Mouse (Mus musculus): ENCODE measurements around the gene Tmem144.
A peak's percentile ranks its signal among the peaks of the same experiment; 100 is the strongest.

Tmem144 gene

GRCm38 (mm10) chr3:79852654-79853166 is at the start of gene Tmem144:
Gene Tmem144 (minus strand): TSS chr3:79852773.
- peak; percentile 81 for DNase-seq

GRCm38 (mm10) chr3:79901734-79902133 is 49.2 kb upstream of the Tmem144 start:
- no peak for DNase-seq

GRCm38 (mm10) chr3:79901321-79901720 is 48.7 kb upstream of the Tmem144 start:
- no peak for DNase-seq

DNA sequence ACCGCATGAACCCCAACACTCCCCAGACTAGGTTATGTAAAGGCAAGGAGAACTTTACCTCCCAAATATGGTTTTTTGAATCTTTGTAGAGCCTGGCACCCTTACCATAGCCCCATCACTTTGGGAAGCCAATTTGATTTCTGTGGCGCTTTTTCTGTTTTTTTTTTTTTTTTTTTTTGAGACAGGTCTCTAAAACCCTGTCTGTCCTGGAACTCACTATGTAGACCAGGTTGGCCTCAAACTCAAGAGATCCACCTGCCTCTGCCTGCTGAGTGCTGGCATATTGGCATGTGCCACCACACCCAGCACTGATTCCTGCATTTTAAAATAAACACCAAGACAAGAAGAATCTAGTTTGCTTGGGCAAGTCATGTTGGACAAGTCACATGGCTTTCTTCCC is 47.9 kb upstream of the Tmem144 start:
- DNase-seq, result no peak

DNA sequence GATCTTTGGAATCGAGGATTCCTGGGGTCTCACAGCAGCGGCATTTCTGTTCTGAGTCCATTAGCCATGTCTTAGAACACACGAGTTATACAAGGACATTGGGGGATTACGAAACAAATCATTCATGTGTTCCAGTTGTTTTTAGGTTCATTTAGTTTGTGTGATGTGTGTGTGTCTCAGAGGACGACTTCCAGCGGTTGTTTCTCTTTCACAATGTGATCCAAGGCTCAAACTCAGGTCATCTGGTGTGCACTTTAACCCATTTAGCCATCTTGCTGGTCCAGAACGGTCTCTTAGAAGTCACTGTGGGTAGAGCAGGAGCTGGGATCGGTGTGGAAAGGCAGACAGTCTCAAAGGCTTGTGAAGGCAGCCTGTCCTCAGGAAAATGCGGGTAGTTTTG is 47.3 kb upstream of the Tmem144 start:
- no peak for DNase-seq

GRCm38 (mm10) chr3:79898514-79898913 is 45.9 kb upstream of the Tmem144 start:
- DNase-seq, result no peak

- DNase-seq, result peak; percentile 15
Measured at GRCm38 (mm10) chr3:79897534-79898370, 45.2 kb upstream of the Tmem144 start.

- no peak for DNase-seq
Measured at GRCm38 (mm10) chr3:79887966-79888365, 35.4 kb upstream of the Tmem144 start.

GRCm38 (mm10) chr3:79887161-79887855 is 34.7 kb upstream of the Tmem144 start:
- DNase-seq, result peak; percentile 21

DNA sequence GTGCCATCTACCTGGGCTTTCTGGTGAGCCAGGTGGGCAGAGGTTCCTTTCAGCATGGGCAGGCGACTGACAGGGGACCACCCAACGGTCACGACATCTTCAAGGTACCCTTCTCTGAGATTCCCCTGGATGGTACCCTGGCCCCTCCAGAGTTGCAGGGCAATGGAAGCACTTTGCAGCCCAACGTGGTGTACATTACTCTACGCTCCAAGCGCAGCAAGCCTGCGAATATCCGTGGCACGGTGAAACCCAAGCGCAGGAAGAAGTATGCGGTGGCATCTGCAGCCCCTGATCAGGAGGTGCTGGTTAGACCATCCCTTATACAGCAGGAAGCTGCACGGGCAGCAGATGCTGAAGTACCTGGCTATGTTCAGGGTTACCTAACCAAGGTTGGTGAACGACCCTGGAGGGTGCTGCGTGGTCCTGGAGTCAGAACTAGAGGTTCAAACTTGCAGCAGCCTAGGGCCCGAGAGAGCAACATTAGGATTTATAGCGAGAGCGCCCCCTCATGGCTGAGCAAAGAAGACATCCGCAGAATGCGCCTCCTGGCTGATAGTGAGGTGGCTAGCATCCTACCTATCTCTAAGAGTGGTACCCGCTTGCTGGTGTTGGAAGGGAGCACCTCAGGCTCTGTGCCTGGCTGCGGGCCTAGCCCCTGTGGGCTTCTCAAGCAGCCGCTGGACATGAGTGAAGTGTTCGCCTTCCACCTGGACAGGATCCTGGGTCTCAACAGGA is 34.0 kb upstream of the Tmem144 start:
- DNase-seq, result no peak

DNA sequence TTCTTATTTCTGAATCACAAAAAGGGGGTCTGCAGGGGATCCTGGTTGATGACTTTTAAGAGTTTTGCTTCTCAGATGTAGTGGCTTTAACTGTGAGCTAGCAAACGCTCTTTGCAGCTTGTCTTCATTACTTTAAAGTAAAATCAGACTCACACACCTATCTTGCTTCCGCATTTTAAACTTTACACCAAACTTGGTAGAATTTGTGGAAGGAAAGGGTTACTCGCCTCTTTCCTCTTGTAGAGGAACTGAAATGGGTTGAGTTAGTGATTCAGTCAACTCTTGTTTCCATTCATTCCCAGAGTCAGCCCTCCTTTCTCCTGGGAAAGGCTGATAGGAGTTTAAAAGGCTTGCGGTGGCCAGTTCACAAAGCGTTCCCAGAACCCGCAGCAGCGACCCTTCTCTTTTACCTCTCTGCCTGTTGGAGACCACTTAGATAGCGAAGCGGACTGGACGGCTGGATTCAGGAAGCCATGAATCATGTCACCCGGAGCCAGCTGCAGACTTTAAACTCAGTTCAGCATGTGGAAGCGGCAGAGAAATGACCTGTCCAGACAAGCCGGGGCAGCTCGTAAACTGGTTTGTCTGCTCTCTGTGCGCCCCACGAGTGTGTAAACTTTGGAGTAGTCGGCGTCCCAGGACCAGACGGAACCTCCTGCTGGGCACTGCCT is 33.2 kb upstream of the Tmem144 start:
- no peak for DNase-seq

GRCm38 (mm10) chr3:79884761-79885189 is 32.2 kb upstream of the Tmem144 start:
- peak; percentile 49 for DNase-seq

DNA sequence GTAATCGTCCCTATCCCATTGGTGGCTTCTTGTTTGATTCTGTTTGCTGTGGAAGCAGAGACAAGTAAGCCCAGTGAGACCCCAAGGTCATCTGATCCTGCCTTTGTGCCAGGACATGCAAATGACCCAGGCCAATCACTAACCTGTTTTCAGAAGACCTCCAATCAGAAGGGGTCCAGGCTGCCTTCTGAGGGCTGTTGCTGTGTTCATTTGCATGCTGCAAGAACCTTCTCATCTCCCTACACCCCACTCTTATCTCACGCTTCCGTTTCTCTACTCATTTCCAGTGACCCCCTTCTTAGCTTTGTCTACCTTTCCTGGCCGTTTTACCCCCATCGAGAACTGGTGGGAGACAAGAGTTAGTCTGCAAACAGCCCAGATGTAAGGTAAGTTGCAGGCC is 31.7 kb upstream of the Tmem144 start, which contains the start of gene Fam198b:
Gene Fam198b, plus strand, starts transcription at position 229 of the 400 bp plus-strand sequence.
- DNase-seq, result no peak

DNA sequence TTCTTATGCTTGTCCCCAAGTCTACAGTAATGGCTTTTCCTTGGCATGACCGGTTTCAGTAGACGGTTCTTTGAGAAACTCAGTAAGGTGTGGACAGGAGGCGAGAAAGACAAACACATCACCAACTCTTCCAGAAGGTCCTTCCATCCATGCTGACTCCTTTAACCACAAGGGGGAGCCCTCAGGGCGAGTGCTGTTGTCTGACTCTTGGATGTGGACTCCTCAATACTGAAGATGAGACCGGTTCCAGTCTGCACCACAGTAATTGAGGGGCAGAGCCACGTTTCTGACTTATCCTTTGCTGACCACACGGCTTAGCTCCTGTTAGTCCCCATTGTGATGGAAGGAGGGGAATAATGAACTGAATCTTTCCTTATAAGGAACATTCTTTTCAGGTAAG is 30.5 kb upstream of the Tmem144 start:
- peak; percentile 59 for DNase-seq

DNA sequence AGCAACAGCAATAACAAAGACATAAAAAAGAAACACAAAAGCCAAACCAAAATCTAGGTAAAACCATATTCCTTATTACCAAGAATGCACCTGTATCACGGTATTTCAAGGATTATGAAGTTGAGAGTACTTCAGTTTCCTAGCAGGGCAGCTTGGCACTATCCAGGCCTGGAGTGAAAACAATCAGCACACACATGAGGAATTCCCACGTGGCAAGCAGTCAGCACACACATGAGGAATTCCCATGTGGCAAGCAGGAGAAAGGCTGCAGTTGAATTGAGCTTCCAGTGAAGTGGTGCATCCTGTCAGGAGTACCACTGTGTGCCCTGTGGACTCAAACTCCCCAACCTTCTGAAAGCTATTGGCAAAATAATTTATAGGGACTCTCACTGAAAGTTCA is 29.1 kb upstream of the Tmem144 start:
- DNase-seq, result no peak

DNA sequence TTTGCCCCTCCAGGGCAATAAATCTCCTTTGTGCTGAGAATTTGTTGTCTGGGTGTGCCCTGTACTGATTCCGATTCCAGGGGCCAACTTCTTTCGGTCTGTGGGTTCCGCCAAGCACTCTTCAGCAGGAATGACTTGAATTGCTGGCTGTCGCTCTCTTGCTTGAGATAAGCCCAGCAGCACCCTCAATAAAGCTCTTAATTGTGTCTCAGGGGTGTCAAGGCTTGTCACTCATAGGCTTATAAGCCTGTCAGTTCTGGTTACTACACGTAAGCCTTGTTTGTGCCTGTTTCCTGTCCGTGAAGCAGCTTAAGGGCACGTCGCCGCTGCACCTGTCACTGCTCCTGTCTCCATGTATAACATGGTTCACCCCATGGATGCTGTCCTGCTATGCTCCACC is 26.7 kb upstream of the Tmem144 start:
- DNase-seq, result no peak

DNA sequence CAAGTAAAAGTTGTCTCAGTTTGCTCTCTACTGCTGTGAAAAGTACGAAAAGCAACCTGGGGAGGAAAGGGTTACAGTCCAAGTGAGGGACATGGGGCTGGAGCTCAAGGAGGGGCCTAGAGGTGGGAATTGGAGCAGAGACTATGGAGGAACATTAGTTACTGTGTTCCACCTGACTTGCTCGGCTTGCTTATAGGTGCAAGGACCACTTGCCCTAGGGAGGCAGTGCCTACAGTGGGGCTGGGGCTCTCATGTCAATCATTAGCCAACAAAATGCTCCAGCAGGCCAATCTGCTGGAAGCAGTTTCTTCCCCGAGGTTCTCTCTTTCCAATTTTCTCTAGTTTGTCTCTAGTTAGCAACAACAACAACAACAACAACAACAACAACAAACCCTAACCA is 25.8 kb upstream of the Tmem144 start:
- DNase-seq, result no peak

- DNase-seq, result no peak
Measured at GRCm38 (mm10) chr3:79875471-79875870, 22.9 kb upstream of the Tmem144 start.

- DNase-seq, result peak; percentile 82
Measured at GRCm38 (mm10) chr3:79867121-79867709, 14.6 kb upstream of the Tmem144 start.

GRCm38 (mm10) chr3:79866526-79866925 is 14.0 kb upstream of the Tmem144 start:
- no peak for DNase-seq

- no peak for DNase-seq
Measured at GRCm38 (mm10) chr3:79866089-79866488, 13.5 kb upstream of the Tmem144 start.

GRCm38 (mm10) chr3:79864824-79865223 is 12.3 kb upstream of the Tmem144 start:
- no peak for DNase-seq
